Mouse (Mus musculus): Measurements from ENCODE around the gene Wdr18. TPM values are rescaled to one million over a fixed set of nuclear protein-coding genes. Genes with fewer than 3 reads are reported as not detected.

The Wdr18 gene
- total and polyA plus RNA-seq, 3 experiments: 28.5 to 69.0 (median 34.6) TPM

- no peak for ATAC-seq (ENCODE audit: extremely low read depth, insufficient number of reproducible peaks, low FRiP score, poor library complexity, severe bottlenecking)
- Histone ChIP-seq H3K27me3 (ENCODE audit: insufficient read depth, low read length) (peaks cover 11% of the 10 kb centered on the region; the same call in 1 of the 2 replicates), H3K4me3 (ENCODE audit: low read depth, low read length) (peak within 1 kb of the TSS; percentile 73), H3K9me3 (replicated peaks) (peaks cover 12% of the 10 kb centered on the region), H3K4me1 (ENCODE audit: insufficient read depth, low read depth, low read length) (peaks cover 64% of the 10 kb centered on the region), H3K36me3 (replicated peaks) (peaks cover 19% of the 10 kb centered on the region)
- peak; percentile 48 for DNase-seq (ENCODE audit: low spot score)
- TF ChIP-seq GATA1 (IDR thresholded peaks at IDR 0.05; ENCODE audit: borderline replicate concordance, low read length): no peak
- no peak for TF ChIP-seq CTCF (IDR thresholded peaks at IDR 0.05; ENCODE audit: low read depth, low read length)
- no peak for TF ChIP-seq POLR2AphosphoS5 (IDR thresholded peaks at IDR 0.05; ENCODE audit: insufficient replicate concordance, low read depth, low read length)
- no peak for TF ChIP-seq GATA2 (IDR thresholded peaks at IDR 0.05; ENCODE audit: borderline replicate concordance, low read depth, low read length)
- TF ChIP-seq TAL1 (conservative IDR thresholded peaks at IDR 0.05; ENCODE audit: low read depth, low read length): no peak
Observed at GRCm38 (mm10) chr10:79988506-79989271, 28.7 kb downstream of the Wdr18 start, which contains the start of gene Cnn2. Gene Cnn2 (plus strand): TSS chr10:79988584.

GRCm38 (mm10) chr10:79989272-79989786, 29.4 kb downstream of the Wdr18 start:
- Histone ChIP-seq H3K9me3 (replicated peaks) (peaks cover 12% of the 10 kb centered on the region), H3K27me3 (ENCODE audit: insufficient read depth, low read length) (peaks cover 11% of the 10 kb centered on the region; the same call in 1 of the 2 replicates), H3K4me3 (ENCODE audit: low read depth, low read length) (peak overlapping the region; percentile 73; the same call in 1 of the 2 replicates), H3K4me1 (ENCODE audit: insufficient read depth, low read depth, low read length) (peaks cover 66% of the 10 kb centered on the region), H3K36me3 (replicated peaks) (peaks cover 22% of the 10 kb centered on the region)
- TF ChIP-seq POLR2AphosphoS5 (IDR thresholded peaks at IDR 0.05; ENCODE audit: insufficient replicate concordance, low read depth, low read length) (no peak), GATA2 (IDR thresholded peaks at IDR 0.05; ENCODE audit: borderline replicate concordance, low read depth, low read length) (no peak), TAL1 (conservative IDR thresholded peaks at IDR 0.05; ENCODE audit: low read depth, low read length) (no peak), GATA1 (IDR thresholded peaks at IDR 0.05; ENCODE audit: borderline replicate concordance, low read length) (no peak), CTCF (IDR thresholded peaks at IDR 0.05; ENCODE audit: low read depth, low read length) (no peak)
- ATAC-seq (ENCODE audit: extremely low read depth, insufficient number of reproducible peaks, low FRiP score, poor library complexity, severe bottlenecking) (no peak), DNase-seq (ENCODE audit: low spot score) (no peak)

- no peak for TF ChIP-seq GATA2 (IDR thresholded peaks at IDR 0.05; ENCODE audit: borderline replicate concordance, low read depth, low read length)
- no peak for TF ChIP-seq CTCF (IDR thresholded peaks at IDR 0.05; ENCODE audit: low read depth, low read length)
- TF ChIP-seq POLR2AphosphoS5 (IDR thresholded peaks at IDR 0.05; ENCODE audit: insufficient replicate concordance, low read depth, low read length): no peak
- no peak for TF ChIP-seq GATA1 (IDR thresholded peaks at IDR 0.05; ENCODE audit: borderline replicate concordance, low read length)
- no peak for TF ChIP-seq TAL1 (conservative IDR thresholded peaks at IDR 0.05; ENCODE audit: low read depth, low read length)
- ATAC-seq (ENCODE audit: extremely low read depth, insufficient number of reproducible peaks, low FRiP score, poor library complexity, severe bottlenecking): no peak
- H3K36me3 ChIP-seq (replicated peaks): peaks cover 24% of the 10 kb centered on the region
- no peak overlapping the region for H3K4me3 ChIP-seq (ENCODE audit: low read depth, low read length)
- peaks cover 11% of the 10 kb centered on the region; the same call in 1 of the 2 replicates for H3K27me3 ChIP-seq (ENCODE audit: insufficient read depth, low read length)
- no peak for DNase-seq (ENCODE audit: low spot score)
- H3K4me1 ChIP-seq (ENCODE audit: insufficient read depth, low read depth, low read length): peaks cover 68% of the 10 kb centered on the region
- H3K9me3 ChIP-seq (replicated peaks): peaks cover 12% of the 10 kb centered on the region
Observed at GRCm38 (mm10) chr10:79989870-79990269, 29.9 kb downstream of the Wdr18 start.

- ATAC-seq (ENCODE audit: extremely low read depth, insufficient number of reproducible peaks, low FRiP score, poor library complexity, severe bottlenecking): no peak
- peaks cover 24% of the 10 kb centered on the region for H3K36me3 ChIP-seq (replicated peaks)
- no peak overlapping the region for H3K4me3 ChIP-seq (ENCODE audit: low read depth, low read length)
- H3K4me1 ChIP-seq (ENCODE audit: insufficient read depth, low read depth, low read length): peaks cover 73% of the 10 kb centered on the region
- H3K27me3 ChIP-seq (ENCODE audit: insufficient read depth, low read length): peaks cover 11% of the 10 kb centered on the region; the same call in 1 of the 2 replicates
- DNase-seq (ENCODE audit: low spot score): no peak
- peaks cover 12% of the 10 kb centered on the region for H3K9me3 ChIP-seq (replicated peaks)
- TF ChIP-seq TAL1 (conservative IDR thresholded peaks at IDR 0.05; ENCODE audit: low read depth, low read length): no peak
- TF ChIP-seq CTCF (IDR thresholded peaks at IDR 0.05; ENCODE audit: low read depth, low read length): no peak
- TF ChIP-seq GATA2 (IDR thresholded peaks at IDR 0.05; ENCODE audit: borderline replicate concordance, low read depth, low read length): no peak
- no peak for TF ChIP-seq GATA1 (IDR thresholded peaks at IDR 0.05; ENCODE audit: borderline replicate concordance, low read length)
- TF ChIP-seq POLR2AphosphoS5 (IDR thresholded peaks at IDR 0.05; ENCODE audit: insufficient replicate concordance, low read depth, low read length): no peak
Observed at GRCm38 (mm10) chr10:79991099-79991498, 31.1 kb downstream of the Wdr18 start.

GRCm38 (mm10) chr10:79991548-79991947, 31.6 kb downstream of the Wdr18 start:
- Histone ChIP-seq H3K27me3 (ENCODE audit: insufficient read depth, low read length) (peaks cover 11% of the 10 kb centered on the region; the same call in 1 of the 2 replicates), H3K9me3 (replicated peaks) (peaks cover 12% of the 10 kb centered on the region), H3K4me3 (ENCODE audit: low read depth, low read length) (no peak overlapping the region), H3K36me3 (replicated peaks) (peaks cover 24% of the 10 kb centered on the region), H3K4me1 (ENCODE audit: insufficient read depth, low read depth, low read length) (peaks cover 69% of the 10 kb centered on the region)
- DNase-seq (ENCODE audit: low spot score) (no peak), ATAC-seq (ENCODE audit: extremely low read depth, insufficient number of reproducible peaks, low FRiP score, poor library complexity, severe bottlenecking) (no peak)
- TF ChIP-seq GATA1 (IDR thresholded peaks at IDR 0.05; ENCODE audit: borderline replicate concordance, low read length): no peak
- TF ChIP-seq TAL1 (conservative IDR thresholded peaks at IDR 0.05; ENCODE audit: low read depth, low read length): no peak
- no peak for TF ChIP-seq CTCF (IDR thresholded peaks at IDR 0.05; ENCODE audit: low read depth, low read length)
- TF ChIP-seq POLR2AphosphoS5 (IDR thresholded peaks at IDR 0.05; ENCODE audit: insufficient replicate concordance, low read depth, low read length): no peak
- TF ChIP-seq GATA2 (IDR thresholded peaks at IDR 0.05; ENCODE audit: borderline replicate concordance, low read depth, low read length): no peak

Measured in G1E (cell line).